Mouse (Mus musculus) lung, adult 2 months (tissue): ENCODE data around the gene S100a6. TPM values are rescaled to one million over a fixed set of nuclear protein-coding genes. Genes with fewer than 3 reads are reported as not detected.

ENCODE experiments used
- DNase-seq: peaks from one replicate; pipeline ENCODE4 v3.0.0; 2022
- H3K4me1 ChIP-seq: fragments of 200-500 bp; 2 replicates; pipeline ENCODE4 v1.6.1; 2011; ENCODE audit warnings: low read length; ENCODE audit not compliant: control insufficient read depth, insufficient read depth
- H3K4me3 ChIP-seq: fragments of 200-500 bp; replicated peaks from 2 replicates; pipeline ENCODE3; 2011; ENCODE audit warnings: low read depth, mild to moderate bottlenecking, control low read depth, low read length; ENCODE audit errors: extremely low read depth
- CTCF ChIP-seq: fragments of 200-500 bp; IDR thresholded peaks from 2 replicates; pipeline ENCODE4 v1.5.1; 2011; ENCODE audit warnings: mild to moderate bottlenecking, low read length, control low read depth; ENCODE audit not compliant: insufficient read depth
- POLR2A ChIP-seq: fragments of 200-500 bp; IDR thresholded peaks from 2 replicates; pipeline ENCODE4 v1.6.1; 2011; ENCODE audit warnings: low read depth, mild to moderate bottlenecking, control low read depth, low read length, borderline replicate concordance; ENCODE audit errors: extremely low read depth
- WGBS: fragments of 180-500 bp; shearing (Covaris S2); methylation state at CpG from one replicate; pipeline ENCODE4 v1.1.7; 2018; 5-methylcytosine and 5-hydroxymethylcytosine counted together
- polyA plus RNA-seq: library from polyadenylated mRNA; depleted of rRNA; stranded (reverse); fragments of >200 nt; gene quantifications from 2 replicates; pipeline ENCODE4 v1.2.3, GENCODE M21; 2012

Gene S100a6
- polyA plus RNA-seq, 1 experiment = 439 TPM

DNA sequence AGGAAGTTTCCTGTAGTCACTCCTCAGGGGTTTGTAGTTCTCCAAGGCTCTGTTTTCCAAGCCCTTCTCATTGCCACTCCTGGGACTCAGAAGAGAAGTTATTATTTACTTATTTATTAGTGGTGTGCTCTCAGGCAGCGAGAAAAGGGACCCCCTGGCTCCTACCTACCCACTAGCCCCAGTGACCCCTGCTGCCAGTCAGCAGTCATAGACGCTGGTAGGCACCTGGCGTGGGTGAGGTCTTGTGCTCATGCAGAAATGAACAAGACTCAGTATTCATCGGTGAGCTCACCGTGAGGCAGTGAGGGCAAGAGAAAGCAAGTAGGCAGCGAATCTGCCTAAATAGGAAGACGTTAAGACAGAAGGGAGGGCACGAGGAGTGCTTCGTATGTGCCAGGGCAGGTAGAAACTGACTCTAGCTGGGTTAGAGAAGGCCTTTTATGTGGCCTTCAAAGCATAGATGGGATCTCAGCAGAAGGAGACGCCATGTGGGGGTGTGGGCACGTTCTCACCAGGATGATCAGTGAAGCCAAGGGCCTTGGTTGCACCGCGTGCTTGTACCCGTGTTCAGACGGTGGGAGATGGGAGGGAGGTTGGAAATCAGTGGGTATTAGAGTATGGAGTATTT, 26.6 kb upstream of the S100a6 start:
- Histone ChIP-seq H3K4me3 (no peak overlapping the region), H3K4me1 (peaks cover 12% of the 10 kb centered on the region)
- 77% methylated on average over 15 of the region's 15 CpGs for WGBS
- TF ChIP-seq POLR2A (no peak), CTCF (no peak)
- peak; percentile 39 for DNase-seq

DNA sequence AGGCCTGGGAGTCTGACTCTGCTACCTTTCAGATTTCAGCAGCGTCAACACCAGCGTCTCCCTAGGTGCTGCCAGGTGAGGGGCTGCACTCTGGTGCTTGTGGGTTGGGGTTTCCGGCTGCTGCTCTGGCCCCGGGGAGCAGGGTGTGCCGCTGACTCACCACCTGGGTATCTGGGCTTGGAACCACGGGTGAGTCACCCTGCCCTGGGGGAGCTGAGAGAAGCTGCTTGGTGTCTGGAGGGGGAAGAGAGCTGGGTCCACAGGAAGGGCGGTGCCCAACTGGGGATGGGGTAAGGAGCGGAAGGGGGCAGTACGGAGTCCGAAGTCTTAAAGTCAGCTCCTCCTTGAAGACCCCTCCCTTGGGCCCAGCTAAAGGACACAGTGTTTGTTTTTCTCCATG, 25.8 kb upstream of the S100a6 start:
- peak; percentile 67 for DNase-seq
- TF ChIP-seq POLR2A (0 out of 2 replicates have a peak, but pooled peaks have one; percentile 5), CTCF (no peak)
- peaks cover 12% of the 10 kb centered on the region for H3K4me1 ChIP-seq
- no peak overlapping the region for H3K4me3 ChIP-seq
- WGBS = 29% methylated on average over 10 of the region's 10 CpGs

DNA sequence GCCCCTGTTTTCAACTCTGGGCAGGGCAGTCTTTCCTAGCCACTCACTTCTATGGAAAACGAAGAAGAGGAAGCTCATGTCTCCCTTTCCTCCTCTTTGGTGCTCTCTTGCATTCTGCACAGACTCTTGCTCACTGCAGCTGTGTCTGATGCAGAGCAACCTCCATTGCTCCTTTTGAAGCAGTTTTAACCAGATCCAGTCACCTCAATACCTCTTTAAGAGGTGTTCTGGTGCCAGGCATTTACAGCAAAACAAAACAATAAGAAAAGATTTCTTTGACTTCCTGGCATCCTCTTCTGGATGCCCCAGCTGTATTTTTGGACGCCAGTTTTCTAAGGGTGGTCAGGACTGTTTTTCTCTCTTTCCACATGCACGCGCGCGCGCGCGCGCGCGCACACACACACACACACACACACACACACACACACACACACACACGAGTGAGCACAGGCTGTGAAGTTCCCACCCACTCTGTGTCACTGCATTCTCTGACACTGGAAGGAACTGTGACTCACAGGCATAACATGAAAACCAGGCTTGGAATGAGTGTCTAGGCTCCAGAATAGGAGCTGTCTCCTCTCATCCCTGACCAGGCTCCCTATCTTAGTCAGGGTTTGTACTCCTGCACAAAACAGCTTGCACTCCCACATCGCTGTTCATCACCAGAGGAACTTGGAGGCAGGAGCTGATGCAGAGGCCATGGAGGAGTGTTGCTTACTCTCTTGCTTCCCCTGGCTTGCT, 25.2 kb upstream of the S100a6 start:
- no peak overlapping the region for H3K4me3 ChIP-seq
- 72% methylated on average over 14 of the region's 14 CpGs for WGBS
- no peak for TF ChIP-seq CTCF
- H3K4me1 ChIP-seq = peaks cover 12% of the 10 kb centered on the region
- peak; percentile 24 for DNase-seq

DNA sequence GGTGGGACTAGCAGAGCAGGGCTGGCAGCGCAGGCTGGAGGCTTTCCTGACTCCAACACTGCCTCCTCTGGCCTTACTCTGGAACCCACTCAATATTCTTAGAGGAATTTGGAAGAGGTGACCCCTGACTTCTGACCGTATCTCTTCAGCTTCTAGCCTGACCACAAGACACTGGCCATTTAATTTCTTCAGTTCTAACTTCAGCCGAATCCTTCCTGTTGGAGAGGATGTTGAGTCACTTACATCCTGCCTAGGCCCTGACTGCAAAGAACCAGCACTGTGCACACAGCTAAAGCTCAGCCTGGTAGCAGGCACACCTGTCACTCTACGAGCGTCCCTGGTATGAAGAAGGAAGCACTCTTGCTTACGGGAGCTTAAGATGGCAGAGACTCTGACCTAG, 23.3 kb upstream of the S100a6 start:
- no peak for DNase-seq
- WGBS = 51% methylated on average over 6 of the region's 6 CpGs

DNA sequence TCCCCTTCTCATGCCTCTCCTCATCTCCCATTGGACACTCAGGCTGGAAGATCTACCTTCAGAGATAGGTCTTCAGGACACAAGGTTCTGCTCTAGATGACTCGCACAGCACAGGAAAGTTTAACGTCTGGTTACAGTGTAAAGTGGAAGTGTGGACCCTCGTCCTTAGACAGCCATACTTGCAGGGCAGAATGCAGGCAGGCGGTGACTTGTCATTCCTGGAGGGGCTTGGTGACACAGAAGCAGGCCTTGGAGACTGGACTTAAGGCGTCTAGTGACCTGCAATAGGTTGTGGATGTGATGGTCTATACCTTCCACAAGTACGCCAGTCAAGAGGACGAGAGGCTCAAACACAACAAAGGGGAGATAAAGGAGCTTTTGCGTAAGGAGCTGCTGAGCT, 22.7 kb upstream of the S100a6 start, which contains the start of gene S100a2:
TSS of gene S100a2 (plus strand) at position 301 of the 400 bp plus-strand sequence.
- Histone ChIP-seq H3K4me3 (no peak within 1 kb of the TSS), H3K4me1 (peaks cover 12% of the 10 kb centered on the region)
- 91% methylated on average over 8 of the region's 8 CpGs for WGBS
- no peak for TF ChIP-seq POLR2A
- DNase-seq = no peak

More for the DNA sequence above, 23.3 kb upstream of the S100a6 start:
- H3K4me1 ChIP-seq = peaks cover 12% of the 10 kb centered on the region
- TF ChIP-seq POLR2A (no peak), CTCF (no peak)
- no peak overlapping the region for H3K4me3 ChIP-seq

DNA sequence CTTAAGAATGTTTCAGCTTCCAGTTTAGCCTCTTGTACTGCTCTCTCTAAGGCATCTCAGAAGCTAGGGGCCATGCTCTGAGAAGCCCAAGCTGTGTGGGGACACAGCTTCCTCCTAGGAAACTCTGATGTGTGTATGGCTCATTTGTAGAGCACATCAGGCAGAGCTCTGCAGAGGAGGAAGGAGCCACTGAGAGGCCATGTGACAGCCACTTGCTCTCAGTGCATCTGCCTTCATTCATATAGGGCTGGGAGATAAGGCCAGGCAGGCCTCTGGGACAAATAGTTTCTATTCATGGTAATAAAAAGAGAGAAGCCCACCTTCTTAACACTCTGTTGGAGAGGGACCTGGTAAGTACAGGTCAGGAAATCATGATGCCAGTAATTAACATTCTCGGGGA, 18.2 kb upstream of the S100a6 start:
- 83% methylated on average over 1 of the region's 1 CpGs for WGBS
- no peak for DNase-seq
- no peak overlapping the region for H3K4me3 ChIP-seq

DNA sequence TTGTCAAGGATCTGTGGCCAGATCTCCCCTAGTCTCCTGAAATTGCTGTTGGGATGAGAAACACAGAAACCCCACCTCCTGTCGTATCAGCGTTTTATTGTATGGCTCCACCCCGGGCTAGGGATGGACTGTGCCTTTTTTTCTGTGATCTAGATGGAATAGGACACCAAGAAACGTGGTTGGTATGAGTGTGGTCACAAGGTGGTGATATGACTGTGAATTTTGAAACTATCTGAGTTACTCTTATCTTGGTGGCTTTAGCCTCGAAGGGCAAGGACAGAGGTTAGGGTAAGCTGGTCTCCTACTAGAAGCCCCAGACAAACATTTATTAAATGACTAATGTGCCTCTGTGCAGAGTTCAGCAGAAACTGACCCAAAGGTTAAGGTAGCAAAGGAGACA, 17.1 kb upstream of the S100a6 start:
- no peak overlapping the region for H3K4me3 ChIP-seq
- no peaks in the 10 kb centered on the region for H3K4me1 ChIP-seq
- 67% methylated on average over 5 of the region's 5 CpGs for WGBS
- no peak for DNase-seq
- TF ChIP-seq POLR2A (no peak), CTCF (no peak)

More for the DNA sequence above, 18.2 kb upstream of the S100a6 start:
- H3K4me1 ChIP-seq = no peaks in the 10 kb centered on the region
- TF ChIP-seq POLR2A (no peak), CTCF (no peak)

DNA sequence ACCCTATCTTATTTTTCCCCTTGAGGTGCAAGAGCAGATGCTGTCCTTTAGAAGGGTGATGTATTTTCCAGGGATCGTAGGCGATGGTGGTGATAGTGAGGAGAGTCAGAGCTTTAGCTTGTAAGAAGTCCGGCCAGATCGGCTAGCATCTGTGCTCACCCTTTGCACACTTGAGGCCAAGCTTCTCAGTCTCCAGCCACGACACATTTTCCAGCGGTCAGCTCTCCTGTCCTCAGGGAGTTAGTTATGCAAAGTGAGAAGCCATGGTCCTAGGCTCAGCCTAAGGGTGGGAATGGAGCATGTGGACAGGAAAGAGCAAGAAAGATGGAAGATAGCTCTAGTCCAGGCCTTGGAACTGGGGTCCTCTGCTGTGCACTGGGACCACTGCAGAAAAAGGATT, 15.9 kb upstream of the S100a6 start:
- DNase-seq = no peak
- WGBS = 89% methylated on average over 6 of the region's 6 CpGs
- Histone ChIP-seq H3K4me1 (no peaks in the 10 kb centered on the region), H3K4me3 (no peak overlapping the region)
- TF ChIP-seq CTCF = no peak
- no peak for TF ChIP-seq POLR2A

DNA sequence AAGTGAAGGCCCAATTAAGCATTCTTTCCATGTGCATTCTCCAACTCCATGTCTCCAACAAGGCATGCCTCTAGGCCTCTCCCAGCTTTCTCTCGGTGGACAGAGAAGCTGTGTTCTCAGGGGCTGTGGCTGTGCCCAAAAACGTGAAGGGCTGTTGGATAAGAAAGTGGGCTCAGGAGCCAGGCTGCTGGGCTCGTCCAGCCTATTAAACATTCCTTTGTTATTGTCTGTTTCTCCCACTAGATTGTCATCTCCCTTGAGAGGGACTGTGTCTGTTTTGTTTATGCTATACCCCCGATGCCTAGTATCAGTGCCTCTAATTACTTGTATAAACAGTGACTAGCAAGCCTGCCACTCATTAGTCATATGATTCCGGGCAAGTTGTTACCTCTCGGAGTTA, 14.9 kb upstream of the S100a6 start:
- Histone ChIP-seq H3K4me1 (no peaks in the 10 kb centered on the region), H3K4me3 (no peak overlapping the region)
- TF ChIP-seq POLR2A (no peak), CTCF (no peak)
- no peak for DNase-seq
- 28% methylated on average over 6 of the region's 6 CpGs for WGBS

DNA sequence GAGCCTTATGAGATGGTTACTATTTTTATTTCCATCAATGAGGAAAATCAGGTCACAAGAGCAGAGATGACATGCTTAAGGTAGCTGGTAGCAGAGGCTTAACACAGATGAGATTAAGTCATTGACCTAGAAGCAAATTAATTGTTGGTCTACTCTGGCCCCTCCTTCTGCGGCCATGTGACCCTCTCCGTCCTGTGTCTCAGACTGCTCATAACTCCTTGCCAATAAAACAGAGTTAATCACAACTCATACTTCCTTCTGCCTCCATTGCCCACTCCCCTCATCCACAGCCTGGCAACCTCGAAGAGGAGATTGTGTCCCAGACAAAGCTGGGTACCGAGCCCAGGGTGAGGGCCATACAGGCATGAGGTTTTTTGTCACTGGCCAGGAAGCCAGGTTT, 14.5 kb upstream of the S100a6 start:
- Histone ChIP-seq H3K4me3 (no peak overlapping the region), H3K4me1 (no peaks in the 10 kb centered on the region)
- 45% methylated on average over 4 of the region's 4 CpGs for WGBS
- TF ChIP-seq POLR2A (no peak), CTCF (no peak)
- DNase-seq = no peak
